Mouse (Mus musculus) c-Kit-positive CD71-positive TER-119-negative erythroid progenitor cells, embryonic 14.5 days (primary cell): ENCODE results near the gene Mup22.
"Not testable (repeated sequence)": the region's sequence is repeated elsewhere in the genome, so short reads cannot be mapped to it uniquely, and the experiment has no call there.

ENCODE experiments used
- DNase-seq: peaks from one replicate; pipeline ENCODE4 v3.0.0-alpha.2; 2013; ENCODE audit warnings: low read depth

The Mup22 gene

GRCm38 (mm10) chr4:60821363-60821762 is at the start of gene Mup22:
Gene Mup22, minus strand, starts transcription at chr4:60821463.
- not testable (repeated sequence) for DNase-seq

GRCm38 (mm10) chr4:60840889-60841288 is 19.6 kb upstream of the Mup22 start:
- not testable (repeated sequence) for DNase-seq
